Mouse (Mus musculus): ENCODE measurements at regions not wholly inside any gene's neighbourhood (a gene's known extent, or its start where the extent isn't known, plus 50 kb on each side); places are given as distances from the start of the nearest gene placed in this dataset.

GRCm38 (mm10) chr15:65632440-65632839 is 617.7 kb upstream of the Gm21961 start:
- no peak for TF ChIP-seq CTCF (IDR thresholded peaks at IDR 0.05)
- no peak for TF ChIP-seq EP300 (IDR thresholded peaks at IDR 0.05)
